Mouse (Mus musculus): ENCODE measurements at regions not wholly inside any gene's neighbourhood (a gene's known extent, or its start where the extent isn't known, plus 50 kb on each side); places are given as distances from the start of the nearest gene placed in this dataset.

DNA sequence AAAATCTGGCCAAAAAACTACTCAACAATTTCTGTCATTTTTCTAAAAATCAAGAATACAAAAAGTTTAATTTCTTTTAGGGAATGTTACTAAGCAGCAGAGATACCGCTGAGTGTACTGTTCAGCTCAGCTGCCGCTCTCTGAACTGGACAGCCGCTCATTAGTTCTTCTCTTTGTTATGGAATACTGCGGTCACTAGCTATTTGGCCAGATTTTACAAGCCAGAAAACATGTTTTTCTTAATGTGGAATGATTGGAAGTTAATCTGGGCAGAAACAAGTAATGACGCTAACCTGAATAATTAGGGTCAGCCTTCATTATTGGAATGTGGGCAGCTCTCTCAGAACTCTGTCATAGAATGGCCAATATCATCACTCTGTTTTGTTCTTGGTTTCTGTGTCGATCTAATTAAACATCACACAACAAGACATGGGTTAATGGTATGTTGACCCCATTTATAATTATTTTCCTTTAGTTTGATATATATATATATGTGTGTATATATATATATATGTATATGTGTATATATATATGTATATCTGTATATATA lies 307.8 kb downstream of the Adgrl2 start:
- TF ChIP-seq CTCF (IDR thresholded peaks at IDR 0.05; ENCODE audit: borderline replicate concordance, insufficient read depth, low read depth, low read length) (no peak), POLR2A (IDR thresholded peaks at IDR 0.05; ENCODE audit: borderline replicate concordance, insufficient read depth, low read length) (no peak)

All from cerebellum, adult 2 months (tissue).